Mouse (Mus musculus) heart, embryonic 13.5 days (tissue): Measurements from ENCODE around the gene Gsdmc3. TPM values are rescaled to one million over a fixed set of nuclear protein-coding genes. Genes with fewer than 3 reads are reported as not detected.
"Not testable (repeated sequence)": the region's sequence is repeated elsewhere in the genome, so short reads cannot be mapped to it uniquely, and the experiment has no call there.

ENCODE experiments used
- ATAC-seq: fragments of 200-750 bp; cut with Nextera tagmentation; 2 replicates; pipeline ENCODE4 v1.8.0; 2017; ENCODE audit warnings: moderate TSS enrichment; ENCODE audit not compliant: insufficient number of reproducible peaks, low FRiP score, low TSS enrichment; ENCODE audit errors: extremely low read depth
- H3K27ac ChIP-seq: fragments of 300-500 bp; sonication (generic); replicated peaks from 2 replicates; pipeline ENCODE4 v1.5.1; 2015; ENCODE audit warnings: moderate library complexity, mild to moderate bottlenecking, inconsistent platforms
- H3K27me3 ChIP-seq: fragments of 300-500 bp; sonication (generic); replicated peaks from 2 replicates; pipeline ENCODE4 v1.6.1; 2015; ENCODE audit warnings: mild to moderate bottlenecking, inconsistent platforms
- H3K36me3 ChIP-seq: fragments of 300-500 bp; sonication (generic); 2 replicates; pipeline ENCODE4 v1.6.1; 2015; ENCODE audit warnings: mild to moderate bottlenecking, inconsistent platforms
- H3K4me1 ChIP-seq: fragments of 300-500 bp; sonication (generic); 2 replicates; pipeline ENCODE4 v1.6.1; 2015; ENCODE audit warnings: inconsistent platforms
- H3K4me2 ChIP-seq: fragments of 300-500 bp; sonication (generic); 2 replicates; pipeline ENCODE4 v1.6.1; 2015; ENCODE audit warnings: inconsistent platforms, mild to moderate bottlenecking, moderate library complexity
- H3K4me3 ChIP-seq: fragments of 300-500 bp; sonication (generic); 2 replicates; pipeline ENCODE4 v1.5.1; 2015; ENCODE audit warnings: moderate library complexity, mild to moderate bottlenecking, inconsistent platforms
- H3K9ac ChIP-seq: fragments of 300-500 bp; sonication (generic); 2 replicates; pipeline ENCODE4 v1.6.1; 2015; ENCODE audit warnings: inconsistent platforms, mild to moderate bottlenecking, moderate library complexity
- H3K9me3 ChIP-seq: fragments of 300-500 bp; sonication (generic); 2 replicates; pipeline ENCODE4 v1.6.1; 2016; ENCODE audit warnings: inconsistent platforms
- WGBS: fragments of 180-500 bp; shearing (Covaris S2); methylation state at CpG from one replicate; pipeline ENCODE4 v1.1.7; 2015; ENCODE audit warnings: mixed read lengths; 5-methylcytosine and 5-hydroxymethylcytosine counted together
- polyA plus RNA-seq: library from polyadenylated mRNA; unstranded; fragments of >200 nt; fragmentation: Nextera tagmentation; extraction: Ambion mirVana; gene quantifications from 2 replicates; pipeline ENCODE4 v1.2.1, GENCODE M21; 2015

The Gsdmc3 gene
- not detected in 2 replicates for polyA plus RNA-seq

- not testable (repeated sequence) for H3K4me1 ChIP-seq, H3K36me3 ChIP-seq, H3K27me3 ChIP-seq, H3K4me2 ChIP-seq, H3K27ac ChIP-seq, H3K9ac ChIP-seq, H3K9me3 ChIP-seq, ATAC-seq, H3K4me3 ChIP-seq
- 75% methylated on average over 1 of the region's 3 CpGs for WGBS
Observed at GRCm38 (mm10) chr15:63878458-63878857, at the start of gene Gsdmc3. Gsdmc3 (minus strand) TSS chr15:63878558.

- Histone ChIP-seq H3K4me3 (no peak overlapping the region), H3K27me3 (no peaks in the 10 kb centered on the region), H3K36me3 (peaks cover 35% of the 10 kb centered on the region), H3K9ac (no peak overlapping the region), H3K27ac (no peak overlapping the region), H3K9me3 (no peaks in the 10 kb centered on the region), H3K4me2 (no peak overlapping the region), H3K4me1 (no peaks in the 10 kb centered on the region)
- ATAC-seq = no peak
- WGBS = 62% methylated on average over 3 of the region's 3 CpGs
Observed at GRCm38 (mm10) chr15:63926201-63926600, 47.8 kb upstream of the Gsdmc3 start.

- ATAC-seq = no peak
- H3K27me3 ChIP-seq = no peaks in the 10 kb centered on the region
Observed at GRCm38 (mm10) chr15:63924484-63924883, 46.1 kb upstream of the Gsdmc3 start.

GRCm38 (mm10) chr15:63921618-63922017 is 43.3 kb upstream of the Gsdmc3 start:
- not testable (repeated sequence) for H3K4me1 ChIP-seq, H3K9me3 ChIP-seq, H3K4me2 ChIP-seq, H3K9ac ChIP-seq, H3K27me3 ChIP-seq, H3K4me3 ChIP-seq, ATAC-seq, H3K27ac ChIP-seq, H3K36me3 ChIP-seq
- 62% methylated on average over 3 of the region's 5 CpGs for WGBS

More at GRCm38 (mm10) chr15:63924484-63924883, 46.1 kb upstream of the Gsdmc3 start:
- 86% methylated on average over 1 of the region's 1 CpGs for WGBS
- Histone ChIP-seq H3K4me3 (no peak overlapping the region), H3K9ac (no peak overlapping the region), H3K9me3 (no peaks in the 10 kb centered on the region), H3K4me1 (no peaks in the 10 kb centered on the region), H3K36me3 (peaks cover 22% of the 10 kb centered on the region), H3K27ac (no peak overlapping the region), H3K4me2 (no peak overlapping the region)

- not testable (repeated sequence) for H3K27ac ChIP-seq, ATAC-seq, H3K9me3 ChIP-seq, H3K9ac ChIP-seq, H3K4me3 ChIP-seq, H3K36me3 ChIP-seq, H3K4me1 ChIP-seq, H3K27me3 ChIP-seq, H3K4me2 ChIP-seq
- 56% methylated on average over 1 of the region's 2 CpGs for WGBS
Observed at GRCm38 (mm10) chr15:63919728-63920127, 41.4 kb upstream of the Gsdmc3 start.

GRCm38 (mm10) chr15:63916584-63916983 is 38.2 kb upstream of the Gsdmc3 start:
- not testable (repeated sequence) for ATAC-seq, H3K27me3 ChIP-seq, H3K27ac ChIP-seq, H3K4me1 ChIP-seq, H3K9me3 ChIP-seq, H3K9ac ChIP-seq, H3K4me2 ChIP-seq, H3K36me3 ChIP-seq, H3K4me3 ChIP-seq
- WGBS = 82% methylated on average over 4 of the region's 4 CpGs

- not testable (repeated sequence) for H3K36me3 ChIP-seq, ATAC-seq, H3K27ac ChIP-seq, H3K4me2 ChIP-seq, H3K4me3 ChIP-seq, H3K27me3 ChIP-seq, H3K4me1 ChIP-seq, H3K9me3 ChIP-seq, H3K9ac ChIP-seq
- 87% methylated on average over 2 of the region's 2 CpGs for WGBS
Observed at GRCm38 (mm10) chr15:63912197-63912596, 33.8 kb upstream of the Gsdmc3 start, which contains the start of gene Gsdmc4. Gsdmc4 (minus strand) TSS chr15:63912297.

GRCm38 (mm10) chr15:63909896-63910295 is 31.5 kb upstream of the Gsdmc3 start:
- not testable (repeated sequence) for H3K27ac ChIP-seq, H3K36me3 ChIP-seq, ATAC-seq, H3K9ac ChIP-seq, H3K4me2 ChIP-seq, H3K4me3 ChIP-seq, H3K9me3 ChIP-seq, H3K4me1 ChIP-seq, H3K27me3 ChIP-seq

GRCm38 (mm10) chr15:63895560-63896353 is 17.4 kb upstream of the Gsdmc3 start:
- not testable (repeated sequence) for ATAC-seq, H3K27me3 ChIP-seq, H3K9ac ChIP-seq, H3K4me1 ChIP-seq, H3K36me3 ChIP-seq, H3K9me3 ChIP-seq, H3K27ac ChIP-seq
- WGBS = 32% methylated on average over 9 of the region's 9 CpGs
- Histone ChIP-seq H3K4me3 (peak overlapping the region; percentile 30), H3K4me2 (peak overlapping the region; percentile 52)

GRCm38 (mm10) chr15:63888440-63888839 is 10.1 kb upstream of the Gsdmc3 start:
- H3K27me3 ChIP-seq, H3K4me2 ChIP-seq, ATAC-seq, H3K36me3 ChIP-seq, H3K9me3 ChIP-seq, H3K4me3 ChIP-seq, H3K27ac ChIP-seq, H3K9ac ChIP-seq, H3K4me1 ChIP-seq: not testable (repeated sequence)
- 66% methylated on average over 5 of the region's 5 CpGs for WGBS

- ATAC-seq, H3K4me2 ChIP-seq, H3K9ac ChIP-seq, H3K4me3 ChIP-seq, H3K36me3 ChIP-seq, H3K4me1 ChIP-seq, H3K27me3 ChIP-seq, H3K9me3 ChIP-seq, H3K27ac ChIP-seq: not testable (repeated sequence)
- no CpG with 5 or more reads among the region's 5 CpGs for WGBS
Observed at GRCm38 (mm10) chr15:63887949-63888348, 9.6 kb upstream of the Gsdmc3 start.

GRCm38 (mm10) chr15:63876160-63876559 is 2.2 kb downstream of the Gsdmc3 start:
- H3K4me3 ChIP-seq, H3K9me3 ChIP-seq, H3K4me2 ChIP-seq, ATAC-seq, H3K27ac ChIP-seq, H3K36me3 ChIP-seq, H3K4me1 ChIP-seq, H3K27me3 ChIP-seq, H3K9ac ChIP-seq: not testable (repeated sequence)
